Mouse (Mus musculus) right cerebral cortex, postnatal 4 days (tissue): ENCODE results near the gene Senp6.
"Not testable (repeated sequence)": the region's sequence is repeated elsewhere in the genome, so short reads cannot be mapped to it uniquely, and the experiment has no call there.

ENCODE experiments used
- DNase-seq: peaks from one replicate; pipeline ENCODE4 v3.0.0-alpha.2; 2022

Gene Senp6

GRCm38 (mm10) chr9:80084429-80085092 lies 17.9 kb downstream of the Senp6 start:
- no peak for DNase-seq

- DNase-seq, result no peak
Measured at GRCm38 (mm10) chr9:80085665-80086064, 19.0 kb downstream of the Senp6 start.

- DNase-seq, result not testable (repeated sequence)
Measured at GRCm38 (mm10) chr9:80086272-80086966, 19.7 kb downstream of the Senp6 start.

DNA sequence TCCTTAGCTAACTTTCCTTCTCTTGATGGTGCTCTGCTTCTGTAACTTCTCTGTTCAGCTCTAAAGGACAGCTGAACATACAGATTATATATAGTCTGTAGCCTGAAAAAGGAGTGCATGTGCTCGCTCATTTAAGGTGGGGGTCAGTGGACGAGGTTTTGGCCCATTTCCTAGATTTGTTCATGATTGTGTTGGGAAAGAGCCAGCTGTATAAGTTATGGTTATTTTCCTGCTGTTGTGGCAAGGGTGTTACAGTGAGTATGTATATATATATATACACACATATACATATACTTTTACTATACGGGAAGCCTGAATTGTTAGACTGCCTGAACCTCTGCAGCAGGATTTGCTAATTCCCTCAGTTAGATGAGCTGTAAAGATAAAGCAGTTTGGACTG lies 22.7 kb downstream of the Senp6 start:
- DNase-seq, result no peak

DNA sequence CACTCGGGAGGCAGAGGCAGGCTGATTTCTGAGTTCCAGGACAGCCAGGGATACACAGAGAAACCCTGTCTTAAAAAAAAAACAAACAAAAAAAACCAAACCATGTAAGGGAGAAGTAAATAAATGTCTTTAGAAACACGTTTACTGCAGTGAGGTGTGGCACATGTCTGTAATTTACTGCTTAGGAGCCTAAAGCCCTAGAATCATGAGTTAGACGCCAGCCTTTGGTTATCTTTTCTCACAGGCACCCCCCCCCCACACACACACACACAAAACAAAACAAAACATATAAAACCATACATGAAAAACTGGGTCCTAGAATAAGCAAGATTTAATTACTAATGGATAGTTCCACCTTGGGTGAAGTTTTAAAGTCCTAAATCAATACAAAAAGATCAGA lies 29.6 kb downstream of the Senp6 start:
- no peak for DNase-seq

- no peak for DNase-seq
Measured at GRCm38 (mm10) chr9:80145992-80146587, 79.4 kb downstream of the Senp6 start.

DNA sequence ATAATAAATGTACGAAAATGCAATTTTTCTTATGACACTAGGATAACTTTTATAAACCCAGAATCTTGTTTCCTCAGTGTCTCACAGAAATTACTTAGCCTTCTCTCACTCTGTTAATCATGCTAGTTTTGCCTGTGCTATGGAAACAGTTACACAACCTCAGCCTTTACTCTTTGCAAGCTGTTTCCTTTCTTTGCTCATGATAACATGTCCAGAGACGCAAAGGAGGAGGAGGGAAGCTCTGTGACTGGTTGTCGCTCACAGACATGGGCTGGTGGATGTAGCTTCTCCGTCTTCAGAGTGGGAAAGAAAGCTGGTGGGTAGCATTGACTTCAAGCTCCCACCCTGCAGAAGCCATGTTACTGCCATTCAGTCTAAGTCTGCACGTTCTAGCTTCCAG lies 82.9 kb downstream of the Senp6 start:
- no peak for DNase-seq

DNA sequence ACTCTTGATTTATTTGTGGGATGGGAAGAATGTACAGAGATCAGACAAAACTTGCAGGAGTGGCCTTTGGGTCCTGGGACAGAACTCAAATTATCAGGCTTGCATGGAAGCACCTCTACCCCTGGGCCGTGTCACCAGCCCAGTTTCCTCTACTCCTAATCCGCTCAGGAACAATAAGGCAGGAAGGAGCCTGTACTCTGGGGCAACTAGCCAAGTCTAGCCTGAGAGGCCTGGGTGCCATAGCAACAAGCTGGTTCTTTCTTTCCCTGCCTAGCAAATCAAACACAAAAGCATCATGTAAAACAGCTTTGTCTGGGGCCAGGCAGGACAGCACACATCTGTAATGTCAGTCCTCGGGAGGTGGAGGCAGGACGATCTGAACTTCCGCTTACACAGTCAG lies 88.6 kb downstream of the Senp6 start:
- DNase-seq, result peak; percentile 39

GRCm38 (mm10) chr9:80156780-80157179 lies 90.1 kb downstream of the Senp6 start:
- no peak for DNase-seq

GRCm38 (mm10) chr9:80157840-80158465 lies 91.2 kb downstream of the Senp6 start:
- DNase-seq, result no peak

DNA sequence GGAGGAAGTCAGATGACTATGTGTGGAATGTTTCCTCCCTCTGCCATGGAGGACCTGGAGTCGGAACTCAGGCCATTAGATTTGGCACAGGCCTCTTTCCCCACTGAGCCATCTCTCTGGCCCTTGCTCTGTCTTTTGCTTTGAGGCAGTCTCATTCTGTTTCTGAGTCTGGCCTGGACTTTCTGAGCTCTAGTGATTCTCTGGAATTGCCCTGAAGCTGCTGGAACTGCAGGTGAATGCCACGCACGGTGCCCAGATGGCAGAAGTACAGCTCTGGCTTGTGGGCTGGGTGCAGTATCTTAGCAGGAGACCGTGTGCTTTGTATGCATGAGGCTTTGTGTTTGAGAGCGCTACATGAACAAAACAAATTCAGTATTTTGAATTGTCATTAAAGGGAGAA lies 92.2 kb downstream of the Senp6 start:
- no peak for DNase-seq

DNA sequence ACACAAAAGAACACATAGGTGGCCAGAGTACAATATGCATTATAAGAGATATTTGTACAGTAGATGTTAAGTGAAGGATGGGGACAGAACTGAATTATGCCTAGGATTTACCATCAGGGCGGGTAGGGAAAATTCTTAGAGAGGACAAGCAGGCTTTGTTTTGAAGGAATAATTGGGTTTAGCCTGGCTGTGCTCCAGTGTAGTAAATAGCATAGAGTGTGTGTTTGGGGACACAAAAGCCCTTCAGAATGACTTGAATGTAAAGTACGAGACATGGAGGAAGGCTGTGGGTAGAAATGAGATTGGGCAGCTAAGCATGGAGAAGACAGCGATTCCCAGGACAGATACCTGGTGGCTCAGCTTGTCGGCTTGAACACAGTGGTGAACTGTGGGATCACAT lies 94.7 kb downstream of the Senp6 start:
- DNase-seq, result no peak

DNA sequence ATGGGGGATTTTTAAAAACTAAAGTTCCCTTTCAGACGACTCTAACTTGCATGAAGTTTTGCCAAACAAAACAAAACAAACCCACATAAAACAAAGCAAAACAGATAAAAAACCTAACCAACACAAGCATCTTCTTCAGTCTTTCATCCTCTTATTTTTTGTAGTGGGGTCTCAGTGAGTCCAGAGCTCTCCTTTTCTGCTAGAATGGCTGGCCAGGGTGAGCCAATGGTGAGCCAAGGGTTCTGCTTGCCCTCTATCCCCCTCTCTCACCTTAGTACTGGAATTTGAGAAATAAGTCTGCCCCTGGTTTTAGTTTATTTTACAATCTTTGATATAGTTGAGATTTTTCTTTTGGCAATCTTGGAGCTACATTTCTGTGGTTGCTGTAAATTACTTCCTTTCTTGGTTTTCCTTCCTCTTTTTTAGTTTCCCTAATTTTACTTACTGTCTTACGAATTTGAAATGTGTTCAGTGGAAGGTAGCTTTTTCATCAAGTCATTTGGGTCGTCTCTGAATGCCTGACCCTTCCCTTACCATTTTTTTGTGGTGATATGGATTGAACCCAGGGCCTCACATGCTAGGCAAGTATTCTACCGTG lies 96.5 kb downstream of the Senp6 start:
- no peak for DNase-seq

GRCm38 (mm10) chr9:80164191-80164590 lies 97.5 kb downstream of the Senp6 start:
- DNase-seq, result no peak

DNA sequence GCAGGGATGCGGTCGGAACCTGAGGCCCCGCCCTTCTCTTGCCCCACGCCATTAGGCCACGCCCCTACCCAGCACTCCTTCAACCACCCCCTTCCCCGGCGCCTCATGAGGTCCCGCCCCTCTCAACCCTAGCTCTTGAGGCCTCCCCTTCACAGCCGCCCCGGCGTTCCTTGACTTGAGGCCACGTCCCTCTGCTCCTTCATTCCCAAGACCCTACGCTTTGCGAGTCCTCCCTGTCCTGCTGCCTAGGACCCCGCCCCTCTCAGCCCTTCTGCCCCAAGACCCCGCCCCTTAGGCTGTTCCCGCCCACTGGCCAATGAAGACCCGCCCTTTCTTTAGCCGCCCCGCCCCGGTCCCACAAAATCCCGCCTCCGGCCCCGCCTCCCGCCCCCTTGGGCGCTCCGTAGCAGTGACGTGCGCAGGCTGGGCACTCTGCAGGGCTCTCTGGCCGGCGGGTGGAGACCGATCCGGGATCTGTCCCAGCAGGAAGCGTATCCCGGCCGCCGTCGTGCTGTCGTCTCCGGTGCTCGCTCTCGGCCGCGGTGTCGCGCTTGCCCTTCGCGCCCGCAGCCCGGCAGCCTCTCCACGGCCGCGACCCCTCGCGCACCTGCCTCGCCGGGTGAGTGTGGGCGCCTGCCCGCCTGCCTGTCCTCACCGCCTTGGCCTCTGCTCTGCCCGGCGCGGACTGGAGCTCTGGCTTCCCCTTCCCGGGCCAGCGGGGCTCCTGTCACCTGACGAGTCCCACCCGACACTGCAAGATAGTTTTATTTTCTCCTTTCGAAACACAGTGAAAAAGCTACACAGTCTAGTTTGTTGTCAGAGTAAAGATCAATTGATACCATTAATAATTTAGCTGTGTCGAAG lies 98.1 kb downstream of the Senp6 start, which contains the start of gene Myo6:
Myo6 (plus strand) TSS at position 421 of the 864 bp plus-strand sequence.
- peak; percentile 94 for DNase-seq

GRCm38 (mm10) chr9:80165690-80166089 lies 99.0 kb downstream of the Senp6 start:
- DNase-seq, result no peak

DNA sequence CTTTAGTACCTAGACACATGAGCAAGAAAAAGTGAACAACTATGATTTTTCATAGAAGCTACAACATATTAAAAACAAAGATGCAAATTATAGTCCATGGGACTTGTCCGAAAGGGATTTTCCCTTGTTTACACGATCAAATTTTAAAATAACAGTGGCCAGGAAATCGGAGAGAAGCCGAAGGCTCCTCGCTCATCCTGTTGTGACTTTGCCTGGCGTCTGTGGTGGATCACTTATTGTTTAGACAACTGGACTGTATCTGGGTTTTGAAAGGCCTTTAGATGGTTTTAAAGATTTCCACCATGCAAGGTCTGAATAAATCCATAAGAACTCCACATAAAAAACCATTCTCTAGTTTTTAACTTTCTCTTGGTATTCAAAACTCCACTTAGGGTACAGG lies 99.7 kb downstream of the Senp6 start:
- no peak for DNase-seq

- no peak for DNase-seq
Measured at GRCm38 (mm10) chr9:80167089-80167488, 100.4 kb downstream of the Senp6 start.

- DNase-seq, result no peak
Measured at GRCm38 (mm10) chr9:80169551-80169950, 102.8 kb downstream of the Senp6 start.

DNA sequence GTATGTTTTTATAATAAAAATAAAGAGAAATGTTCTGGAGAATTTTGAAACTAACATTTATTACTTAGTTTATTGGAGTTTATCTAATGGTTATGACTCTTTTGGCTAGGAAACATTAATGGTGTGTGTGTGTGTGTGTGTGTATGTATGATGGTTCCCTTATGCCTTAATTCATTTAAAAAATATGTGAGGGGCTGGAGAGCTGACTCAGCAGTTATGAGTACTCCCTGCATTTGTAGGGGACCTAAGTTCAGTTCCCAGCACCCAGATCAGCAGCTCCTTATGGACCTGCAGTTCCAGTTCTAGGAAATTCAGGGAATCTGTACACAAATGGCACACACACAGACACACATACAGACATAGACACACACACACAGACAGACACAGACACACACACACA lies 104.5 kb downstream of the Senp6 start:
- no peak for DNase-seq

DNA sequence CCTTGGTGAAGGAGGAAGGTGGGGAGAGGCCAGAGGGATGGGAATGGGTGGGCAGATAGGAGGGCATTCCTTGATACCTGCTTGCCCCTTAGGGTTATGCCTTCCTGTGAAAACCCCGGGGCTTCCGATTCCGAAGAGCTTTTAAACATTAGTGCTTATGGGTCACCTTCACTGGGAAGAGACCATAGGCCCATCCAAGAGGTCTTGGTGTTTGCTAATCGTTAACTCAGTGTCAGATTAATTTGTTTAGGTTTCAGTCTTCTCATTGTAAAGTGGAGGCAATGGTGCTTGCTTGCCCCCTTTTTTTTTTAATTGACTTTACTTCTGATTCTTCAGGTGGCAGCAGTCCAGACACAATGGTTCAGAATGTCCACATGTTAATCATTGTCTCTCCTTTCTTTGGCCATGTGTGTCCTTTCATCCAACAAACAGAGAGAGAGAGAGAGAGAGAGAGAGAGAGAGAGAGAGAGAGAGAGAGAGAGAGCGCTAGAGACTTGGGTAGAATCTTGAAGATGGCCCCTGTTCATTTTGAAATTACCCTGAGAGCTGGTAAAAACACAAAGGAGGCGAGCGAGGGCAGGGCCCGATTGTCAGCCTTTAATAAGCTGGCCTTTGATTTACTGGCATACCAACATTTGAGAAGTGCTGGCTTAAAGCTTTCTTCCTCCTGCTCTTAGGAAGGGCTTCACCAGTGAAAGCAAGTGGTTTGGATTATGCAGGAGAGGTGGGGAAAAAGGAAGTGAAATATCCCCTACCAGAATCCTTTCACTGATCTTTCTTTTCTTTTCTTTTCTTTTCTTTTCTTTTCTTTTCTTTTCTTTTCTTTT lies 105.9 kb downstream of the Senp6 start:
- no peak for DNase-seq
